Mouse (Mus musculus) limb, embryonic 13.5 days (tissue): ENCODE results near the gene Sult6b2. TPM values are rescaled to one million over a fixed set of nuclear protein-coding genes. Genes with fewer than 3 reads are reported as not detected.

ENCODE experiments used
- ATAC-seq: fragments of 200-750 bp; cut with Nextera tagmentation; 2 replicates; pipeline ENCODE4 v1.8.0; 2017; ENCODE audit warnings: low read depth, moderate number of reproducible peaks, moderate TSS enrichment; ENCODE audit not compliant: low FRiP score
- H3K27ac ChIP-seq: fragments of 300-500 bp; sonication (generic); 2 replicates; pipeline ENCODE4 v1.5.1; 2015; ENCODE audit warnings: inconsistent platforms, mild to moderate bottlenecking, moderate library complexity
- H3K27me3 ChIP-seq: fragments of 300-500 bp; sonication (generic); 2 replicates; pipeline ENCODE4 v1.6.1; 2015; ENCODE audit warnings: mild to moderate bottlenecking, inconsistent platforms
- H3K36me3 ChIP-seq: fragments of 300-500 bp; sonication (generic); 2 replicates; pipeline ENCODE4 v1.6.1; 2015; ENCODE audit warnings: inconsistent platforms, mild to moderate bottlenecking, moderate library complexity
- H3K4me1 ChIP-seq: fragments of 300-500 bp; sonication (generic); 2 replicates; pipeline ENCODE4 v1.6.1; 2015; ENCODE audit warnings: inconsistent platforms
- H3K4me2 ChIP-seq: fragments of 300-500 bp; sonication (generic); replicated peaks from 2 replicates; pipeline ENCODE4 v1.6.1; 2015; ENCODE audit warnings: inconsistent platforms, mild to moderate bottlenecking, moderate library complexity
- H3K4me3 ChIP-seq: fragments of 300-500 bp; sonication (generic); 2 replicates; pipeline ENCODE4 v1.5.1; 2015; ENCODE audit warnings: moderate library complexity, mild to moderate bottlenecking, inconsistent platforms
- H3K9ac ChIP-seq: fragments of 300-500 bp; sonication (generic); 2 replicates; pipeline ENCODE4 v1.6.1; 2015; ENCODE audit warnings: mild to moderate bottlenecking, inconsistent platforms
- H3K9me3 ChIP-seq: fragments of 300-500 bp; sonication (generic); 2 replicates; pipeline ENCODE4 v1.6.1; 2016; ENCODE audit warnings: inconsistent platforms
- WGBS: fragments of 180-500 bp; shearing (Covaris S2); methylation state at CpG from one replicate; pipeline ENCODE4 v1.1.7; 2015; 5-methylcytosine and 5-hydroxymethylcytosine counted together
- polyA plus RNA-seq: library from polyadenylated mRNA; unstranded; fragments of >200 nt; fragmentation: Nextera tagmentation; extraction: Ambion mirVana; gene quantifications from 2 replicates; pipeline ENCODE4 v1.2.1, GENCODE M21; 2015

Gene Sult6b2
- polyA plus RNA-seq, 1 experiment from 2014 or later = not detected

DNA sequence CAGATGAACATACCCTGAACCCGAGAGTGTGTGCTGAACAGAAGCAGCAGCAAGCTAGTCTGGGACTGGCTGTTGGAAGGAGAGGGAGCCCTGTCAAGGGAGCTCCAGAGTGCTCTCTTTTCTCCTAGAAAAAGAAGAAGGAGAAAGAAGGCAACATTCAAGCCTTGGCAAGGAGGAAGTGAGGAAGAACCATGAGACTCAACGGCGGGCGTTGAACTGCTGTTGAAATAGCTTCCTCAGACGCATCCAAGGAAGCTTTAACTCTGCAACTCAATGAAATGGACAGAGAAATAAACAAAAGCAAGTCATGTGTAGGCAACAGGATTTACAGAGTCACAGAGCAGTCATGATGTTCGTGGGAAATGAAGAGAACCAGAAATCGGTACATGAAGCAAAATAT is 57.5 kb downstream of the Sult6b2 start:
- no peaks in the 10 kb centered on the region for H3K4me1 ChIP-seq
- H3K27me3 ChIP-seq = no peaks in the 10 kb centered on the region
- no peak overlapping the region for H3K4me2 ChIP-seq
- no peak overlapping the region for H3K9ac ChIP-seq
- WGBS = 77% methylated on average over 7 of the region's 7 CpGs
- no peak overlapping the region for H3K4me3 ChIP-seq
- H3K36me3 ChIP-seq = no peaks in the 10 kb centered on the region
- H3K9me3 ChIP-seq = no peaks in the 10 kb centered on the region
- no peak overlapping the region for H3K27ac ChIP-seq
- no peak for ATAC-seq

DNA sequence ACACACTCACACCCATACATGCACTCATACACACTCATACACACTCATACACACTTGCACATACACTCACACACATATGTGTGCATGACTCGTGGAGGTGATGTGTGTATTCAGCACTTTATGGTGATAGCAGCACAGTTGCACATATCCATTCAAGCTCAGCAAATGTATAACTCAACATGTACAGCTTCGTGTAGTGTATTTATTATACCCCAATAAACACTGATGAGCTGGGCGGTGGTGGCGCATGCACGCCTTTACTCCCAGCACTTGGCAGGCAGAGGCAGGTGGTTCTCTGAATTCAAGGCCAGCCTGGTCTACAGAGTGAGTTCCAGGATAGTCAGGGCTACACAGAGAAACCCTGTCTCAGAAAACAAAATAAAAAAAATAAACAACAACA is 58.8 kb downstream of the Sult6b2 start:
- H3K27ac ChIP-seq = no peak overlapping the region
- no peak overlapping the region for H3K4me2 ChIP-seq
- no peaks in the 10 kb centered on the region for H3K4me1 ChIP-seq
- no peak for ATAC-seq
- no peaks in the 10 kb centered on the region for H3K9me3 ChIP-seq
- WGBS = 92% methylated on average over 5 of the region's 5 CpGs
- H3K9ac ChIP-seq = no peak overlapping the region
- no peaks in the 10 kb centered on the region for H3K36me3 ChIP-seq
- H3K27me3 ChIP-seq = no peaks in the 10 kb centered on the region
- H3K4me3 ChIP-seq = no peak overlapping the region

DNA sequence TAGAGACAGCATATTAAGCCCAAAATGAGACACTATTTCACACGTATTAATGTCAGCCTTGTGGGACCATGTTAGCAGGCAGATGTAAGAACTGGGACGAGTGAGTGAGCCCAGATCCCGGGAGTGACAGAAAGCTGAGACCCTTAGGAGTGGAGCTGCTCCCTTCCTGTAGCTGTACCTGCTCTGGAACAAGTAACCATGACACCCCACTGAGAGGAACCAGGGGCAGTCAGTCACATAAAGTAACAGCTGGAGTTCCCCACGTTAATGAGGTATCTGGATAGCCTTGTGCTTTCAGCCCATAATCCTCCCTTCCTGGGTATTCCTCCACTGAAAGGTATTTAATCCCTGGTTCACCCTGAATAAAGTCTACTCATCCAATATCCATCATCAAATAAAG is 61.1 kb downstream of the Sult6b2 start:
- WGBS = 31% methylated on average over 4 of the region's 4 CpGs
- ATAC-seq = no peak
- Histone ChIP-seq H3K4me1 (no peaks in the 10 kb centered on the region), H3K4me3 (no peak overlapping the region), H3K4me2 (no peak overlapping the region), H3K9me3 (no peaks in the 10 kb centered on the region), H3K9ac (no peak overlapping the region), H3K36me3 (no peaks in the 10 kb centered on the region), H3K27me3 (no peaks in the 10 kb centered on the region), H3K27ac (no peak overlapping the region)

- ATAC-seq = no peak
- Histone ChIP-seq H3K4me2 (no peak overlapping the region), H3K4me3 (no peak overlapping the region), H3K27ac (no peak overlapping the region), H3K9ac (no peak overlapping the region), H3K27me3 (no peaks in the 10 kb centered on the region), H3K36me3 (no peaks in the 10 kb centered on the region), H3K9me3 (no peaks in the 10 kb centered on the region), H3K4me1 (no peaks in the 10 kb centered on the region)
- WGBS = 85% methylated on average over 6 of the region's 6 CpGs
Measured at GRCm38 (mm10) chr6:142741763-142742162, 62.5 kb downstream of the Sult6b2 start.

GRCm38 (mm10) chr6:142738637-142739036 is 65.7 kb downstream of the Sult6b2 start:
- no peak overlapping the region for H3K27ac ChIP-seq
- H3K4me1 ChIP-seq = no peaks in the 10 kb centered on the region
- H3K4me2 ChIP-seq = no peak overlapping the region
- WGBS = 80% methylated on average over 6 of the region's 6 CpGs
- no peaks in the 10 kb centered on the region for H3K9me3 ChIP-seq
- H3K36me3 ChIP-seq = no peaks in the 10 kb centered on the region
- H3K9ac ChIP-seq = no peak overlapping the region
- H3K27me3 ChIP-seq = 0 out of 2 replicates have a peak, but pooled peaks cover 2% of the 10 kb centered on the region
- H3K4me3 ChIP-seq = no peak overlapping the region
- ATAC-seq = no peak

- H3K4me2 ChIP-seq = no peak overlapping the region
Measured at GRCm38 (mm10) chr6:142738225-142738624, 66.1 kb downstream of the Sult6b2 start.

DNA sequence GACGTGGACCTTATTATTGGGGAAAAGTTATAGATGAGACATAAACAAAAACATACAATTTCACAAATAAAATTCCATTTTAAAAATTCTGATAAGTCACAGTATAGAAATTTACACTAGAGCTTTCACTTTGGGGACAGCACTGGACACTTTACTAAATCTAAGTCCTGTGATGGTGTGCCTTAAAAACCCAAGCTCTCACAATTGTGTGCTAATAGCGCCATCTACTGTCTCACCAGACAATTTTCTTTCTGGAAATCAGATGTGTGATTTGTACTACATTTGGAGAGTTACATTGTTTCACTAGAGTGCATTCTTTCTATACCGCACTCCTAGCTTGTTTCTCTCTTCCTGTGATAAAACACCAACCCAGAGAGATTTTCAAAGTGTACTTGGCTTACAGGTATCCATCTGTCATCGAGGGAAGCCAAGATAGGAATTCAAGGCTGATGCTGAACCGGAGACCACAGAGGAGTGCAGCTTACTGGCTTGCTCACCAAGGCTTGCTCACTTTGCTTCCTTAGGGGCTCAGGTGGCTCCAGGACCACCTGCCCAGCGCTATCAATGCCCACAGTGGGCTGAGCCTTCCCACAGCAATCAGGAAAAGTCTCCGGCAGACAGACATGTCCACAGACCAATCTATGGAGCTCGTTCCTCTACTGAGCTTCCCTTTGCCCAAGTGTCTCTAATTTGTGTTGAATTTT is 68.8 kb downstream of the Sult6b2 start:
- Histone ChIP-seq H3K27me3 (0 out of 2 replicates have a peak, but pooled peaks cover 2% of the 10 kb centered on the region), H3K27ac (no peak overlapping the region), H3K4me1 (no peaks in the 10 kb centered on the region), H3K36me3 (no peaks in the 10 kb centered on the region), H3K9ac (no peak overlapping the region), H3K4me2 (no peak overlapping the region), H3K4me3 (no peak overlapping the region), H3K9me3 (no peaks in the 10 kb centered on the region)
- ATAC-seq = no peak
- WGBS = 45% methylated on average over 8 of the region's 8 CpGs

More at GRCm38 (mm10) chr6:142738225-142738624, 66.1 kb downstream of the Sult6b2 start:
- Histone ChIP-seq H3K27me3 (0 out of 2 replicates have a peak, but pooled peaks cover 2% of the 10 kb centered on the region), H3K9me3 (no peaks in the 10 kb centered on the region), H3K4me3 (no peak overlapping the region), H3K9ac (no peak overlapping the region), H3K4me1 (no peaks in the 10 kb centered on the region), H3K36me3 (no peaks in the 10 kb centered on the region), H3K27ac (no peak overlapping the region)
- ATAC-seq = no peak
- 91% methylated on average over 2 of the region's 2 CpGs for WGBS

Other genes starting within 250 kb of the Sult6b2 start
- gene Kcnj8, start 232.9 kb downstream of the Sult6b2 start, polyA plus RNA-seq = 4.5 and 5.9 TPM in 2 replicates
- 1.4 and 1.8 TPM in 2 replicates for gene Abcc9, start 102.2 kb downstream of the Sult6b2 start, polyA plus RNA-seq
- 74.7 and 79.6 TPM in 2 replicates for gene Cmas, start 47.8 kb downstream of the Sult6b2 start, polyA plus RNA-seq
- 1.1 and 1.3 TPM in 2 replicates for gene St8sia1, start 159.9 kb upstream of the Sult6b2 start, polyA plus RNA-seq